Mouse (Mus musculus): Measurements from ENCODE around the gene Ntrk3.

DNA sequence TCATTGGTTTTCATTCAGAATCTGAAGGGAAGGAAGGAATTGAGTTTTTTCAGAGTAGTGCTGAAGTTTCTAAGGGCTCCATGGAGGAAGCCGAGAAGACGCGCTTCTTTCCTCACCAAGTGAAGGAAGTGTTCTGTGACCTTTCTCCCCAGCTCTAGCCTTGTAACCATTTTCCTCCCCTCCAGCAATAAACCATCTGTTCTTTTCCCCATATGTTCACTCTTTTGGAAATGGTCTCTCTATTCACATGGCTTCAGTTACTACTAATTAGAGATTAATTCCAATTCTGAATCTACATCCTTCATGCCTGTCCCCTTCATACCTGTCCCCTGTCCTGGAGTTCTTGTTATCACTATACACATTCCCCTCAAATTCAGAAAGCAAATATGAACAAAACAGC is 209.8 kb downstream of the Ntrk3 start:
- TF ChIP-seq CTCF (IDR thresholded peaks at IDR 0.05; ENCODE audit: insufficient read depth, low read length), result no peak
- no peak for TF ChIP-seq POLR2A (IDR thresholded peaks at IDR 0.05; ENCODE audit: borderline replicate concordance, extremely low read depth, low read depth, low read length)

Data from lung, adult 2 months (tissue).